Mouse (Mus musculus) cerebellum, adult 8-10 months (tissue): ENCODE results near the gene Tspan12.

Source experiments
- DNase-seq: peaks from one replicate; pipeline ENCODE4 v3.0.0; 2022

Tspan12 gene

DNA sequence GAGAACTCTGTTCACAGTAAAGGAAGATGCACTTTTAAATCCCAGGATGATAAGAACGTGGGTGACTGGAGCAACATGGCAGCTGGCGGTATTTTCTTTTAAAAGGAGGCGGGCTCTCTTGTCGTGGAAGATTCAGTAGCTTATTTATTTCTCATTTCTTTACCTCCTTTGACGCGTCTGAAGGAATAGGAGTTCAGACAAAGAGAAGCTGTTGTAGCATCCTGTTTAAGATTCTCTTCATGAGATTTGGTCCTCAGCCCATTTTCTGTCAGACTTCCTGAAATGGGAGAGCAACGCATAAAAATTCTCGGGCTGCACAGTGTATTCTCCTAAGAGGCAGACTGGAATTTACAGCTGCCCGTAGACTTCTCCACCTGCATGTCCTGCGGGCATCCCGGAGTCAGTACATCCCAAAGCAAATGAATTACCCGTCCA, 84.5 kb downstream of the Tspan12 start:
- no peak for DNase-seq

DNA sequence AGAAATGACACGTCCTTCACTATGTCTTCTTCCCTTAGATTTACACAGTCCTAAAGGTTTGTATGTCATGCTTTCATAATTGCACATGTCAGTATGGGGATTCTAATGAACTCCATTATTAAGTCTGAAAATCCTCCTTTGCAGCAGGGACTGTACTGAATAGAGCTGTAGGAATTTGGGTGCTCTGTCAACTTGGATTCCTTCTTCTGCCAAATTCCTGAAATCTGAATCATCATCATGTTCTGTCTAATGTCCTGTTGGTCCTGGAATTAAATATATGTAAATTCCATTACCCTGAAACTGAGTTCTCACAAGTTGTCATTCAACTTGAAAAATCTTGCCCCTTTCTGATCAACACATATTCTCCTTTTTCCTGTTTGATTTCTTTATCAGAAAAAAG, 104.8 kb downstream of the Tspan12 start:
- DNase-seq = no peak

DNA sequence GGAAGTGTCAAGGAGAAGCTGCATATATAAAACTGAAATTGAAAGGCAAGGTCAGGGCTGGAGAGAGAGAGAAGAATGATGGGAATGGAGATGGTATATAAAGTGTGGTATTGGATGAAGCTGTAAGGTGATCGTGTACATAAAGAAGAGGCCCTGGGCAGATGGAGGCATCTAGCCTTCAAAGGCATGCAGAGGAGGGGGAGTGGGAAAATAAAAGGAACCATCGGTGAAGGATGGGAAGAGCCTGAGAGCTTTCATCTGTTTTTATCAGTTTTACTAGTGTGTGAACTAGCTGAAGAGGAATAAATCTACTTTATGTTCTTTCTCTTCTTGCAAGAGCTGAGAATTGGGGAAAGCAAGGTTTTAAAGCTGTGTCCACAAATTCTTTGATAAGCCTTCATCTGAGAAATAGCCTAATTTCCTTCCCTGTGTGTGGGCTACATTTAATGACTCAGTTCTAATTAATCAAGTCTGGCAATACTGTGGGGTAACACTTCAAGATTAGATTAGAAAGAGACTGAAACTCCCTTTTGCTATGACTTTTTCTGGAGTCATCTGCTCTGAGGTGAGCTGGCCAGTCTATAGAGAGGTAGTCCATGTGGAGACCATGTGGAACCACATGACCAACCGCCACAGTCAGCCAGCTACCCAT, 107.6 kb downstream of the Tspan12 start:
- DNase-seq = no peak

- no peak for DNase-seq
These were observed 111.7 kb downstream of the Tspan12 start for GRCm38 (mm10) chr6:21740606-21741005.

- DNase-seq = no peak
These were observed 130.1 kb downstream of the Tspan12 start for GRCm38 (mm10) chr6:21722238-21722637.
